Mouse (Mus musculus) naive thymus-derived CD4-positive, alpha-beta T cell, adult 2 months (primary cell): Measurements from ENCODE around the gene Vapb.
"Not testable (repeated sequence)": the region's sequence is repeated elsewhere in the genome, so short reads cannot be mapped to it uniquely, and the experiment has no call there.

Experiments
- DNase-seq: peaks from one replicate; pipeline ENCODE4 v3.0.0-alpha.2; 2011; ENCODE audit warnings: low read depth

Vapb gene

DNA sequence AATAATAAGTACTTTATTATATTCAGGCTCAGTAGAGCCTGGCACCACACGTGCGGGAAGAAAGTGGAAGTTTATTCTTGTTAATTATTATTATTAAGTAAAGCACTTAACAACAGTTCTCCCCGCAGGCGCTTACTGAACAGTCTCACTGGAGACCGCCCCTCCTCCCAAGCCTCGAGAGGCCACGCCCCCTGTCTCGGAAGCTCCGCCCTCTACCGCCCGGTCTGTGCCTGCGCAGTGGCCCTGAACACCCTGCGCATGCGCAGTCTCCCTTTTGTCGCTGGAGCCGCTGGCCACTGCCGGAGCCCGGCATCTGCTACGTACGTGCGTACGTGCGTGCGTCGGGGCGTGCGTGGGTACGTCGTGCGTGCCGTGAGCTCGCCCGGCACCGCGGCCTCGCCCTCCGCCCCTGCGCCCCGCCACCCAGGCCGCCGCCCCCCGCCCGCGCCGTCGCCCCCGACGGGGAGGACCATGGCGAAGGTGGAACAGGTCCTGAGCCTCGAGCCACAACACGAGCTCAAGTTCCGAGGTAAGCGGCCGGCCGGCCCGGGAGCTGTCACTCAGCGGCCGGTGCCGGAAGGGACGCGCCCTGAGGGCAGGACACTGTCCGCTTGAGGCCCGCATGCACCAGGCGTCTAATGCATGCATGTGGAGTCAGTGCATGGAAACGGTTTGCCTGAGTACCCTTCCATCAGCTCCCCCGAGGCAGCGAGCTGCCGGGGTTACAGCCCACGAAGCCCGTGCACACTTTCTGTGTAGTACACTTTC is at the start of gene Vapb:
Gene Vapb, plus strand, starts transcription at position 290 of the 768 bp plus-strand sequence.
- peak; percentile 99 for DNase-seq

DNA sequence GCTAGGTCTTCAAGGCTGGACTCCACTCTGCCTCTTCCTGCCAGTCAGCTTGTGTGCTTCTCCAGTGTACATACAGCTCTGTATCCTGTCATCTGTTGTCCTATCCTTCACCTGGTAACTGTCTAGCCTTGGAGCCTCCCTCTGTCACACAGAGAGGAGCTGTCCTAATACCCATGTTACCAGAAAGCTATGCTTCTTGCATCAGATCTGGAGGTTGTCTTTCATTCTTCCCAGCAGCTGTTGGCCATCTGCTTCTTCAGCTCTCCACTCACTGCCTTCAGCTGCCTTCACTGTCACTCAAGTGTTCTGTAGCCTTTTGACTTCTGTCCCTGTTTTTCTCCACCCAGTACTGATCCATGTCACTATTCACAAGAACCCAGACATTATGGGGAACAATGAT is 47.5 kb upstream of the Vapb start:
- DNase-seq: no peak

DNA sequence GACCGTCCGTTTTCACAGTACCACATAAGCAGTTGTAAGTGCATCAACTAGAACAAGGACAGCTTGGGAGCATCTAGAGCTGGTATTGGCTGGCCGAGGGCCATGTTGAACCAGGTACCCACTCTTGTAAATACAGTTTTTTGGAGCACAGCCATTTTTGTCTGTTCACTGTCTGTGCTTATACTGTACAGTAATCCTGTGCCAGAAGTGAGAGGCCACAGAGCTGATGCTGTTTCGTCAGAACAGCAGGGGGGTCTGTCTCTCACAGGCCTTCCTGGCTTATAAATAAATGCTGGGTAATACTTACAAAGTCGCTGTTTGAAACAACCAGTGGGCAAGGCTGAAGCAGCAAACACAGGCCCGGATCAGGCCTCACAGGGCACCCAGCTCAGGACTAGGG is 45.6 kb upstream of the Vapb start:
- DNase-seq: no peak

DNA sequence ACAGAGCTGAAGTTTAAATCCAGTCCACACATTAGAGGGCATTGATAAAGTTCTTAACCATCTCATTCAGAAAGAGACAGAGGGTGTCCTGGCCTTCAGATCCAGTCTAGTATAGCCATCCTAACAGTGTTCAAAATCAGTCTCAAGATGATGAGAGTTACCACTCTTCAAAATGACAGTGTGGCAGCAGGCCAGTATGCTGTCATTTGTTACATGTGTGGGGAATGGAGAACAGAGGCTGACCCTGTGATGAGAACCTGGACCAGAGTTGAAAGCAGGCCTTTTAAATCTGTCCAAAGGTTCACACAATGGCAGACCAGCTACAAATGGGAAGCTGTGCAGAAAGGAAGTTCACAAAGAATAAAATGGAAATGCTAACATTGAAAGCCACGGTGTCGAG is 44.6 kb upstream of the Vapb start:
- DNase-seq: no peak

DNA sequence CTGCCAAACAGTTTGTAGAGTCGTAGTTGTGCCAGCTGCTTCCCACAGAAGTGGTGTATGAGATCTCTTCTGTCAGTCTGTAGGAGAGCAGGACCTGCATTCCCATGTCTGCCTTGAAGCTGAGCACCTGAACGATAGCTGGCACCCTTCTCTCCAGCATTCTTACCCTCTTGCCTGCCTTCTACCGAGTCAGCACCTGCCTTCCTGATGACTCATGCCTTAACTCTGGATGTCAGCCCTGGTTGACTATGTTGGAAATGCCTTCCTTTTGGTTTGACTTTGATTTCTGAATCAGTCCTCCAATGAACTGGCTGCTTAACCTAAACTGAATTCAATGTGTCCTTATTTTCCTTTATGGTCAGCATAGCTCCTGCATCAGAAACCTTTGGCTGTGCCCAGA is 38.5 kb upstream of the Vapb start:
- DNase-seq: no peak

DNA sequence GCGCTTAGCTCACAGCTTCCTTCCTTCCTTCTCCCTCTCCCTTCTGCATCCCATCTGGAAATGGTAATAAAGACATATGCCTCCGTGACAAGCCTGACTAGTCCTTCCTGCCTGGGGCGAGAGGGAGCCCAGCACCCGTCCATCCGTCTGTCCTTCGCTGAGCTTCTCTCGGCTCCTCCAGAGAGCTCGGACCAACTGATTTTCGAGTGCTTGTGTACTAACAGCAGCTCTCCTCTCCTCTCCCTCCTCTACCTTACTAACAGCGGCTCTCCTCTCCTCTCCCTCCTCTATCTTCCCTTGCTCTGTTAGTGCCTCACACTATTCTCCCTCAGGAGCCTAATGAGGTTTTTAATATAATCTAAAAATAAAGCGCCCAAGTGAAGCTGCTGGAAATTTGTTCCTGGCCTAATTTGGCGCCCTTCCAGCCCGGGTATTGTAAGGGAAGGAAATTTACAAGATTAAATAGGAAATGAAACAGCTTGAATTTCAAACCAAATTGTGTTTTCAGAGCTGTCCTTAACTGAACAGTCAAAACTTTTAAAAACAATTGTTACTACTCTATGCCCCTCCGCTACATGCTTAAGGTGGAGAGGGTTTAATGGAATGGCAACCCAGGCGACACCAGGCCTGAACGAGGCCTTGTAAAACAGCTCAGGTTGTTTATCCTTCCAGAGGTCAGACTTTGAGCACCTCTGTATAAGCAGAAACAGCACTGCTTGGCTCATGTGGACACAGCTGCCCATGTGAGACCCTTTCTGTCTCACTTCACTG is 35.0 kb upstream of the Vapb start:
- DNase-seq: no peak

DNA sequence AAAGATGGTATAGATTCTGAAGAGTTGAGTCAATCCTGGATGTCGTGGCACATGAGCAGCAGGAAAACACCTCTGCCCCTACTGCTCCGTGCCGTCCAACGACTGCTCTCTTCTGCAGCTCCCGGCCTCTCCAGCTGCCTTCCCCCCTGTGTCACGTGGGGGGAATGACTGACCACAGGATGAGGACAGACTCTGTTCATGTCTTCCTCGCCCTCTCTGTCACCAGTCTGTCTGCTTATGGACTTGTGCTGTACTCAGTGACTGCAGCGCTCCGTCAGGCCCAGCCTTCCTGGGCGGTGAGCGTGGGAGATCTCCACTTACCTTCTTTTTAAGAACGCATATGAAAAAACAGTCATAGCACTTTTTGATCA is 34.5 kb upstream of the Vapb start:
- no peak for DNase-seq

DNA sequence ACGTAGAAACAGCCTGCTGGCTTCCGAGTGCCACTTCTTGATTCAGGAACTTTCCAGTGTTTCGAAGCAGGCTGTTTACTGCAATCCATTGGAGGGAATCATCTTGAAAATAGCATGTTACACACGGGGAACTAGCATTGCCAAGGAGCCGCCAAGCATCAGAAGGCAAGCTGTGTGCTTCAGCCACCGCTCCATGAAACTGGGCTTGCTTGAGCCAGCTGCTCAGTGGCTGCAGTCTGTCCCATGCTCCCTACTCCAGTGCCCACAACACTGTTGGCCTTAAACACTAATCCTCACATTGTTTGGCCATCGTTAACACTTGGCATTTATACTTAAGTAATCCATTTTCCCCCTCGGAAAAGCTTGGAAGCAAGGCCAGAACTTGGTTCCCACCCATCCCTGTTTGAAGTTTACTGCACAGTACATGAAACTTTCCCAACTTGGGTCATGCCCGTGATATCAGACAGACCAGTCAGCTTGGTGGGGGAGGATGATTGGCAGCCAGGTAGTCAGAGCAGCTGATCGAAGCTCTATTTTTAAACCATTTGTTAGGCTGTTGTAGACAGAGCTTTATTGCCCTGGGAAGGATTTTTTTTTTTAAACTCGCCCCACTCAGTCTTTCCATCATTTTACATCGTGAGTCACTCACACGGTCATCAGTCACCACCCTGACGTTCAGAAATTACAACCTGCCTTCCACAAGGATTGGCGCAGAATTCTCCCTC is 31.3 kb upstream of the Vapb start:
- no peak for DNase-seq

DNA sequence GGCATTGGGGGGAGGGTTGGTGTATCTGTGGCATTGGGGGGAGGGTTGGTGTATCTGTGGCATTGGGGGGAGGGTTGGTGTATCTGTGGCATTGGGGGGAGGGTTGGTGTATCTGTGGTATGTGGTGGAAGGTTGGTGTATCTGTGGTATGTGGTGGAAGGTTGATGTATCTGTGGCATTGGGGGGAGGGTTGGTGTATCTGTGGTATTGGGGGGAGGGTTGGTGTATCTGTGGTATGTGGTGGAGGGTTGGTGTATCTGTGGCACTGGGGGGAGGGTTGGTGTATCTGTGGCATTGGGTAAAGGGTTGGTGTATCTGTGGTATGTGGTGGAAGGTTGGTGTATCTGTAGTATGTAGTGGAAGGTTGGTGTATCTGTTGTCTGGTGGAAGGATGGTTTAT is 29.7 kb upstream of the Vapb start:
- DNase-seq: peak; percentile 15

DNA sequence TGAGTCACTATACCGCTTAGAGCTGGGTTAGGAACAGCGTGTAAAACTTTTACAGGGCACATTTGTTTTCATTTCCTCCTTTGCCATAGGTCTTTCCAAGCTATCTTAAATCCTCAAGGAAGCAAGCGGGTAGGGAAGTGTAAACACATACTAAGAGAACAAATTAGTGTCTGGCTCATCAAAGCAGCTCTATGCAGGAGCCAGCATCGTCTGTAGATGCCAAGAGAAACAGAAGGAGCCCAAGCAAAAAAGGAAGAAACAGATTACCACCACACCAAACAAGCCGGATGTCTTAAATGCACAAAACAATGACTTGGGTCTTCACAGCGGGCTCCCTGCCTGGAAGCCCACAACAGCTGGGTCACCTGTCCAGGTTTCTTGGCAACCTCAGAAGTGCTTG is 27.1 kb upstream of the Vapb start:
- no peak for DNase-seq

DNA sequence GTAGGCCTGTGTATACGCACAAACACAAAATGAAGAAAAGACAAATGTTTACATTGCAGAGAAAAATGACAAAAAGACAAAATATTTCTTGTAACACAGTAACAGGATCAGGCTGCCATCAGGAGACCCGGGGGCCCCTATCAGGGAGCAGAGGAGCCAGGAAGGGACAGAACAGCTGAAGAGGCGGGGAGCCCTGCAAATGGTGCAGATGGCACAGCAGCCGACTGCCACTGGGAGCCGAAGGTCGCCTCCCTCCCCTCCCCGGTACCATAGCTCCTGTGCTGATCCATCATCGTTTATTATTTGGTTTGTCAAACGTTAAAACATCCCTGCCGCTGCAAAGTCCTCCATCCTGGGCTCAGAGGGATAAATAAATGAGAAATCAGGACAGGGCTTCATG is 24.7 kb upstream of the Vapb start:
- no peak for DNase-seq

DNA sequence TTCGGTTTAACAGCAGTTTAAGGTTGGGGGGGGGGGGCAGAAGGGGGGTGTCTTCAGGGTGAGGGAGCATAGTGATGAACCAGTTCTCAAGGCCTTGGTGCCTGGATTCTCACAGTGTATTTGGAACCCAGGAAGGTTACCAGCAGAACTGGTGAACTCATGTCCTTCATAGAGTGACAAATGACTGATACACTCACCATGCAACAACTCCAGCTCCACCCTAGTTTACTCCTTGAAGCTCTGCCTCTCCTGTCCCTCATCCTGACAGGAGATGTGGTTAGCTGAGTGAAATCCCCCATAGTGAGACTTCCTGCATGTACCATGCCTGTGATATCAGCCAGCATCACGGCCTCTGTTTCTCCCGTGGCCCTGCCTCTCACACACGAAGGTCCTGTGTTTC is 24.1 kb upstream of the Vapb start:
- DNase-seq: no peak

DNA sequence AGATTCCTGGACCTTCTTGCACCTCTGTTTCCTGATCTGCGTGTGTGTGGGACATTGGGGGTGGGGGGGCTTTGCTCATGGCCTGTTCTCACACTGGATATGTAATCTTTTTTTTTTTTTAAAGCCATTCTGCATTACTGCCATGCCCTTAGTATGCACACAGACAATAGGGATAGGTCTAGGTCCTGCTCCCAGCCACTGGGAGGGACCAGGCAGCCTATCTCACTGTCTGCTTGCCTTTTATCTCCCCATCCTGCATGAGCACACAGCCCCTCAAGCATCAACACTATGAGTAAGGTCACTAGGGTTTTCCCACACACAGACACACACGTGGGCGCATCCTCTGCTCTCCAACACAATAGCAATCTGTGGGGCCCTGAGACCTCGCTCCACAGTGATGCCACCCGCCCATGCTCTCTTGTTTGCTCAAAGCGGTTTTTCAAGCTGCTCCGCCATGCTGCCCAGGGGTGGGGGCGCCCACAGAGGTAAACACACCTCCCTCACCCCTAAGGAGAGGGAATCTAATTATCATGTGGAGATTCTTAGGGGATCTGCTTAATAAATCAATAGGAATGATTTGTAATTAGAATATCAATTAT is 22.6 kb upstream of the Vapb start:
- DNase-seq: no peak

DNA sequence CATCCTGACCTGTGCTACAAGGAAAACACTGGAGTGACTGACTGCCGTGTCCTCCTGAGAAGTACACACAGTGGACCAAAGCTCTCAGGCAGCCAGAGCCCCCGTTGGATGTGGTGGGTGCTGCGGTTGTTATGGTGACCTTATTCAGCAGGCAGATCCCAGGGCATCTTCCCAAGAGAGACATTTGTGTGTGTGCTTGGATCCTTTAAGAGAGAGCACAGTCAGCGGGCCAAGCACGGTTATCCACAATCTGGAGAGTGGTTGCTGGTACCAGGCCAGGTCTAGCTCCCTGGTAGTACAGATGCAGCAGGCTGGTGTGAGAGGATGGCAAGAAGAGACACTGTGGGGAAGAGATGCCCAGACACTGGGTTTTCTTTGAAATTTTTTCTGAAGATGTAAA is 20.3 kb upstream of the Vapb start:
- no peak for DNase-seq

DNA sequence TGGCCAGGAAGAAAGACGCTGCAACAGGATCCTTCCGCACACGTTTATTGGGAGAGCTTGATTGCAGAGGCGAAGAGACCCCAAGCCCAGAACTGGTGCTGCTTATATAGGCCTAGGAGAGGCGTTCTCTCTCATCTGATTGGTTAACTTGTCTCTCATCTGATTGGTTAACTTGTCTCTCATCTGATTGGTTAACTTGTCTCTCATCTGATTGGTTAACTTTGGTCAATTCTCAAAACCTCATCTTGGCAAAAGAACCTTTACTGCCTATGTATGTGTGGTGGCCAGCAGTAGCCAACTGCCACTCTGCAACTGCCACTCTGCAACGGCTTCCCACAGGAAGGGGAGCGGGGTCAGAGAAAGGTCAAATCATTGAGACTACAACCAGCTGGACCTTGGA is 18.2 kb upstream of the Vapb start, which contains the start of gene 1700010B08Rik:
Gene 1700010B08Rik, plus strand, starts transcription at position 301 of the 400 bp plus-strand sequence.
- DNase-seq: not testable (repeated sequence)

DNA sequence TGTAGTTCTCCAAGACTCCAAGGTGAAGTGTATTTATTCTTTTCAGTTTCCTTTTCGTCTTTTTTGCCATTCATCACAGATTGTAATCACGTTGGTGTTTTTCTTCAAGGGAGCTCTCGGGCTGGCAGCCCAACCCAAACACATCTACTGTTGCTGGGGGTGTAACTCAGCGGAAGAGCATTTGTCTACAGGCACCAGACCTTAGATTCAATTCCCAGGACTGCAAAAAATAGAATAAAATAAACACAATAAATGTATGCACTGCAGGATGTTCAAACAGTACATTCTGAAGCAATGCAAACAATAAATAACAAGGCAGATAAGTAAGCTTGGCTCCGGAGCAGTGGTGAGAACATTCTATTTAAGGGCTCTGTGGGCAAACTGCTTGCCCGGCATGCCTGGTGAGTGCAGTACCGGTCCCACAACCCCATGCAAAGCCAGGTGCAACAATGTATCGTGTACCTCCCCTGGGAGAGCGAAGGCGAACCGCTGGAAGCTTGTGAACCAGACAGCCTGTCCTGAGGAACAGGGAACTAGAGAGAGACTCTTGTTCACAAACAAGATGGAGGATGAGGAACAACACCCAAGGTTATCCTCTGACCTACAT is 15.0 kb upstream of the Vapb start:
- DNase-seq: no peak

DNA sequence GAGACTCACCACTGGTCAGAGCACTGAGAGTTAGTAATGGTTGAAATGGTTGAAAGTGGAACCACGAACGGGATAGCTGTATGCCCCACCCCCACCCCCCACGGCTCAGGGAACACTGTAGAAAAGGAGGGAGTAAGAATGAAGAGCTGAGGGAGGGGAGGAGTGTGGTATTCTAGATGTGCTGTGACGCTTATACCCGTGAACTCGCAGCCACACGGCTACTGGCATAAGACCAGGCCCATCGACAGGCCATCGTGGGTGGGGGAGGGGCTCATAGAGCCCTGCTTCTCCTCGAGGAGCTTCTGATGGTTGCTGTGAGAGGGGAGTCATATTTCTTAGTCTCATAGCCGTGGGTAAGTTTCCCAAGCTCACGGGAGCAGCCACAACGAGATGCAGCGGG is 12.9 kb upstream of the Vapb start:
- no peak for DNase-seq

DNA sequence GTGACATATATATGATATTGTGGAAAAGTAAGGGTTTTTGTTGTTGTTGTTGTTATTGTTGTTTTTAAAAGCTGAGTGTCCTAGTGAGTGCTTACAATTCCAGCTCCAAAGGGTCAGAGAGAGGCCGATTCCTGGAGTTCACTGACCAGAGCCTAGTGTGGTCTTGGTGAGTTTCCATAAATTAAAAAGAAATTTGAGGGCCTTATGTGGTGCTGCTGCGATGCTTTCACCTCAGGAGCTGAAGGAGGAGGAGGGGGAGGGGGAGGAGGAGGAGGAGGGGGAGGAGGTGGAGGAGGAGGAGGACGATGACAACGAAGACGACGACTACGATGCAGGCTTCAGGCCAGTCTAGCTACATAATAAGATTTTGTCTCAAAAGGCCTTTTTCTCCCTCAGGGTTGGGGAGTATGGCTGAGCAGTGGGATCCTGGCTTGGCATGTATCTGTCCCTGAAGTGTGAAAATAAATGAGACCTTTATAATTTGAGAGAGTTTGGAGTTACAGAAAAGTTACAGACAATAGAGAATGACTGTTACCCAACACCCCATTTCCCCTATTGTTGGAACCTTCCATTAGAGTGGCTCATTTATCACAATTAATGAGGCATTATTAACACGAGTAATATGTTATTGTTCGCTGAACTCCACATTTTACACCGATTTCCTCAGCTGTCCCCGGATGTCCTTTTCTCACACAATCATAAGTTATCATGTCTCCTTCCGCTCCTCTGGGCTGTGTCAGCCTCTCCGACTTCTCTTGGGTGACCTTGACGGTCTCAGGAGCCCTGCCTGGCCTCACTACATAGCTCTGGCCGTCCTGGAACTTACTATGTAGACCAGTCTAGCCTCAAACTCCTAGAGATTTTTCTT is 12.1 kb upstream of the Vapb start:
- DNase-seq: no peak

DNA sequence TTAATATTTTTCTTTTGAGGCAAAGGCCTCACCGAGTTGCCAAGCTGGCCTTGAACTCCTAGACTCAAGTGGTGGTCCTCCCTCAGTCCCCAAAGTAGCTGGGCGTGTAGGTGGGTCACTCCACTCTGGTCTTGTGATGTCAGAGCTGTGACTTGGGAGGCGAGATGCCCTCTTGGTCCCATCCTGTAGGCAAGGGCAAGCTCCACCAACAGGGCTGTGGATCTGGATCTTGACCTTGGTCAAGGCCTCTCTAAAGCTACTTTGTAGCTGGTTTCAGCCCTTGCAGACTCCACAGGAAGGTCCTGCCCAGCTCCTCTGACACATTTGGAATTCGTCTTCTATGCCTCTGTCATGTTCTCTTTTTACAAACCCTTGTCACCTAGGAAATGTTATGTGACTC is 11.5 kb upstream of the Vapb start:
- no peak for DNase-seq

DNA sequence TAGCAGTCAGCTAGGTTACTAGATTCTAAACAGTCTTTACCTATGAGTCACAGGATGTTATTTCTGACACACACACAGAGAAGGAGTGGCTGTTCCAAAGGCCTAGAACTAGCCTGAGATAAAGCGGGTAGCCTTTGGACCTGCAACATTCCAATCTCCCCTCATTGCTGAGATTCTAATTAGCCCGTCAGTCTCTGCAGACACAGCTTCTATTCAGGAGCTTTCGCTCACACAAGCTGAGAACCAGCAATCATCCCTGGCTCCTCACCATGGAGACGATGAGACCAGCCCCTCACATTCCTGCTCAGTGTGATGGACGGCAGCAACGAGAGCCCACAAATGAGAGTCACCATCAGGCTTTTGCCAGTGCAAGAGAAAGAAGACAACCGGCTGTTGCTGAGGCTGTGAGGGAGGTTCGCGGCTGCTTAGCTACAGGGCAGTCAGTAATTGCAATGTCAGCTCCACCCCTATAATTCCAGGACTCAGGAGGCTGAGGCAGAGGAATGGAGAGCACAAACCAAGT is 6.8 kb upstream of the Vapb start:
- DNase-seq: no peak

DNA sequence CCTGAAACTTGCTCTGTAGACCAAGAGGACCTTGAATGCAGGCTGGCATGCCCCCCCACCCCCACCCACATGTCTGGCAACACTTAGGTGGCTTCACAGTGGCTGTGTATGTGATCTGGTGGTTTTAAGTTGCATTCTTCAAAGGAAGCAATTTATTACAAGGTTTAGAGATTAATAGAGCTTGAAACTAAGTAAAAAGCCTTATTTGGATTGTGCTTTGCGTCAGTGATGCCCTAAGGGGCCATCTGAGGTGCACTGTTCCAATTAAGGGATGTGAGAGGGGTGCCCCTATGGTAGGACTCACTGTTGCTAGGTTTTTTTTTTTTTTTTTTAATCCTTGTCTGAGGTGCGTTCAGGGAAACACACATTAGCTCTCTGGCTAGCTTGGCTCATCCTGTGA is 2.9 kb upstream of the Vapb start:
- no peak for DNase-seq
